Mouse (Mus musculus) adrenal gland, adult 8-10 months (tissue): ENCODE measurements around the gene M6pr. TPM values are rescaled to one million over a fixed set of nuclear protein-coding genes. Genes with fewer than 3 reads are reported as not detected.

Experiments used
- DNase-seq: peaks from one replicate; pipeline ENCODE4 v3.0.0; 2022
- total RNA-seq, 4 experiments: library from RNA; stranded (reverse); gene quantifications; 2 replicates each; pipeline ENCODE4 v1.2.4; 2022

Gene M6pr
- total RNA-seq, 4 experiments from 2014 or later: 149 to 174 (median 167) TPM

- DNase-seq: no peak
Observed at GRCm38 (mm10) chr6:122299621-122300133, 8.8 kb upstream of the M6pr start.

GRCm38 (mm10) chr6:122302121-122302520 is 6.4 kb upstream of the M6pr start:
- no peak for DNase-seq

GRCm38 (mm10) chr6:122302661-122303060 is 5.9 kb upstream of the M6pr start:
- DNase-seq: no peak

GRCm38 (mm10) chr6:122303526-122303925 is 5.0 kb upstream of the M6pr start:
- peak; percentile 17 for DNase-seq

GRCm38 (mm10) chr6:122304355-122304754 is 4.2 kb upstream of the M6pr start:
- peak; percentile 25 for DNase-seq

GRCm38 (mm10) chr6:122304790-122305555 is 3.5 kb upstream of the M6pr start:
- DNase-seq: no peak

GRCm38 (mm10) chr6:122306707-122307106 is 1.8 kb upstream of the M6pr start:
- no peak for DNase-seq

- no peak for DNase-seq
Observed at GRCm38 (mm10) chr6:122308136-122308504, 400 bp upstream of the M6pr start.

- no peak for DNase-seq
Observed at GRCm38 (mm10) chr6:122309446-122309960, 983 bp downstream of the M6pr start.

- no peak for DNase-seq
Observed at GRCm38 (mm10) chr6:122310187-122310820, 1.8 kb downstream of the M6pr start.

- no peak for DNase-seq
Observed at GRCm38 (mm10) chr6:122318726-122319125, 10.2 kb downstream of the M6pr start.

- DNase-seq: no peak
Observed at GRCm38 (mm10) chr6:122325361-122325975, 16.9 kb downstream of the M6pr start.

GRCm38 (mm10) chr6:122333081-122333612 is 24.6 kb downstream of the M6pr start:
- DNase-seq: no peak

GRCm38 (mm10) chr6:122334786-122335340 is 26.3 kb downstream of the M6pr start:
- no peak for DNase-seq

- no peak for DNase-seq
Observed at GRCm38 (mm10) chr6:122337546-122337945, 29.0 kb downstream of the M6pr start.

- peak; percentile 53 for DNase-seq
Observed at GRCm38 (mm10) chr6:122339047-122339647, 30.6 kb downstream of the M6pr start.

GRCm38 (mm10) chr6:122339648-122340341 is 31.3 kb downstream of the M6pr start:
- DNase-seq: peak; percentile 70

- DNase-seq: no peak
Observed at GRCm38 (mm10) chr6:122340349-122341000, 32.0 kb downstream of the M6pr start, which contains the start of gene Phc1. TSS of gene Phc1 (minus strand) at chr6:122340561.

GRCm38 (mm10) chr6:122341038-122341810 is 32.7 kb downstream of the M6pr start:
- DNase-seq: no peak

GRCm38 (mm10) chr6:122342125-122342524 is 33.6 kb downstream of the M6pr start:
- no peak for DNase-seq
